Mouse (Mus musculus) ES-E14 (cell line): ENCODE measurements around the gene Zc3h4.

ENCODE experiments used
- CHD2 ChIP-seq: IDR thresholded peaks from 2 replicates; pipeline ENCODE4 v1.6.1; 2014; ENCODE audit warnings: mild to moderate bottlenecking, low read depth, low read length, inconsistent platforms
- HCFC1 ChIP-seq: IDR thresholded peaks from 2 replicates; pipeline ENCODE4 v1.6.1; 2012; ENCODE audit warnings: low read length, inconsistent platforms, borderline replicate concordance; ENCODE audit not compliant: insufficient read depth
- ZC3H11A ChIP-seq: IDR thresholded peaks from 2 replicates; pipeline ENCODE4 v1.6.1; 2012; ENCODE audit warnings: low read depth, mild to moderate bottlenecking, inconsistent platforms, low read length, borderline replicate concordance
- ZNF384 ChIP-seq: IDR thresholded peaks from 2 replicates; pipeline ENCODE4 v1.6.1; 2012; ENCODE audit warnings: low read depth, low read length, inconsistent platforms

- TF ChIP-seq ZNF384 (no peak), HCFC1 (no peak), ZC3H11A (no peak), CHD2 (no peak)
Observed at GRCm38 (mm10) chr7:16465160-16465559, 64.5 kb downstream of the Zc3h4 start.
